Mouse (Mus musculus): ENCODE results near the gene Epor. TPM values are rescaled to one million over a fixed set of nuclear protein-coding genes. Genes with fewer than 3 reads are reported as not detected.

The Epor gene
- polyA plus RNA-seq (2014; fragmentation: Illumina TruSeq; extraction: RNeasy Lipid Tissue Mini Kit (QIAGEN cat#74804); ENCODE audit: insufficient read depth, low read depth, low replicate concordance), result 2.8 TPM

GRCm38 (mm10) chr9:21963417-21963816 is at the start of gene Epor:
TSS of gene Epor (minus strand) at chr9:21963506.

GRCm38 (mm10) chr9:22002194-22003162 is 39.2 kb upstream of the Epor start, which contains the start of the genes Ccdc151 and Prkcsh:
TSS of gene Ccdc151 (minus strand) at chr9:22002634.
TSS of gene Prkcsh (plus strand) at chr9:22002806.

GRCm38 (mm10) chr9:21989230-21990110 is 26.2 kb upstream of the Epor start, which contains the start of gene Rgl3:
TSS of gene Rgl3 (minus strand) at chr9:21989446.

GRCm38 (mm10) chr9:21955570-21956281 is 7.6 kb downstream of the Epor start, which contains the start of gene Swsap1:
TSS of gene Swsap1 (plus strand) at chr9:21955755.

GRCm38 (mm10) chr9:21936692-21937570 is 26.4 kb downstream of the Epor start, which contains the start of gene Plppr2:
TSS of gene Plppr2 (plus strand) at chr9:21937033.

GRCm38 (mm10) chr9:21927208-21927753 is 36.0 kb downstream of the Epor start, which contains the start of the genes Ccdc159 and Tmem205:
TSS of gene Ccdc159 (plus strand) at chr9:21927471.
TSS of gene Tmem205 (minus strand) at chr9:21927556.

GRCm38 (mm10) chr9:21918035-21918592 is 45.2 kb downstream of the Epor start, which contains the start of gene Rab3d:
TSS of gene Rab3d (minus strand) at chr9:21918192.

Other genes starting within 250 kb of the Epor start
- 24.1 TPM for gene Ldlr, start 240.0 kb downstream of the Epor start, polyA plus RNA-seq (2014; fragmentation: Illumina TruSeq; extraction: RNeasy Lipid Tissue Mini Kit (QIAGEN cat#74804); ENCODE audit: insufficient read depth, low read depth, low replicate concordance)
- 2.4 TPM for gene Spc24, start 203.2 kb downstream of the Epor start, polyA plus RNA-seq (2014; fragmentation: Illumina TruSeq; extraction: RNeasy Lipid Tissue Mini Kit (QIAGEN cat#74804); ENCODE audit: insufficient read depth, low read depth, low replicate concordance)
- 35.1 TPM for gene Kank2, start 164.8 kb downstream of the Epor start, polyA plus RNA-seq (2014; fragmentation: Illumina TruSeq; extraction: RNeasy Lipid Tissue Mini Kit (QIAGEN cat#74804); ENCODE audit: insufficient read depth, low read depth, low replicate concordance)
- 3.8 TPM for gene Angptl8, start 128.0 kb downstream of the Epor start, polyA plus RNA-seq (2014; fragmentation: Illumina TruSeq; extraction: RNeasy Lipid Tissue Mini Kit (QIAGEN cat#74804); ENCODE audit: insufficient read depth, low read depth, low replicate concordance)
- gene Dock6, start 110.9 kb downstream of the Epor start, polyA plus RNA-seq (2014; fragmentation: Illumina TruSeq; extraction: RNeasy Lipid Tissue Mini Kit (QIAGEN cat#74804); ENCODE audit: insufficient read depth, low read depth, low replicate concordance), result 47.0 TPM
- gene Rab3d, start 45.3 kb downstream of the Epor start, polyA plus RNA-seq (2014; fragmentation: Illumina TruSeq; extraction: RNeasy Lipid Tissue Mini Kit (QIAGEN cat#74804); ENCODE audit: insufficient read depth, low read depth, low replicate concordance), result 24.0 TPM
- gene Ccdc159, start 36.0 kb downstream of the Epor start, polyA plus RNA-seq (2014; fragmentation: Illumina TruSeq; extraction: RNeasy Lipid Tissue Mini Kit (QIAGEN cat#74804); ENCODE audit: insufficient read depth, low read depth, low replicate concordance), result 2.1 TPM
- 159 TPM for gene Tmem205, start 36.0 kb downstream of the Epor start, polyA plus RNA-seq (2014; fragmentation: Illumina TruSeq; extraction: RNeasy Lipid Tissue Mini Kit (QIAGEN cat#74804); ENCODE audit: insufficient read depth, low read depth, low replicate concordance)
- 2.7 TPM for gene Plppr2, start 26.5 kb downstream of the Epor start, polyA plus RNA-seq (2014; fragmentation: Illumina TruSeq; extraction: RNeasy Lipid Tissue Mini Kit (QIAGEN cat#74804); ENCODE audit: insufficient read depth, low read depth, low replicate concordance)
- 10.0 TPM for gene Swsap1, start 7.8 kb downstream of the Epor start, polyA plus RNA-seq (2014; fragmentation: Illumina TruSeq; extraction: RNeasy Lipid Tissue Mini Kit (QIAGEN cat#74804); ENCODE audit: insufficient read depth, low read depth, low replicate concordance)
- gene Rgl3, start 25.9 kb upstream of the Epor start, polyA plus RNA-seq (2014; fragmentation: Illumina TruSeq; extraction: RNeasy Lipid Tissue Mini Kit (QIAGEN cat#74804); ENCODE audit: insufficient read depth, low read depth, low replicate concordance), result 5.4 TPM
- gene Ccdc151, start 39.1 kb upstream of the Epor start, polyA plus RNA-seq (2014; fragmentation: Illumina TruSeq; extraction: RNeasy Lipid Tissue Mini Kit (QIAGEN cat#74804); ENCODE audit: insufficient read depth, low read depth, low replicate concordance), result 3.5 TPM
- gene Prkcsh, start 39.3 kb upstream of the Epor start, polyA plus RNA-seq (2014; fragmentation: Illumina TruSeq; extraction: RNeasy Lipid Tissue Mini Kit (QIAGEN cat#74804); ENCODE audit: insufficient read depth, low read depth, low replicate concordance), result 49.2 TPM
- gene Elavl3, start 88.5 kb upstream of the Epor start, polyA plus RNA-seq (2014; fragmentation: Illumina TruSeq; extraction: RNeasy Lipid Tissue Mini Kit (QIAGEN cat#74804); ENCODE audit: insufficient read depth, low read depth, low replicate concordance), result not detected
- gene Gm49318, start 107.8 kb upstream of the Epor start, polyA plus RNA-seq (2014; fragmentation: Illumina TruSeq; extraction: RNeasy Lipid Tissue Mini Kit (QIAGEN cat#74804); ENCODE audit: insufficient read depth, low read depth, low replicate concordance), result not detected
- 6.4 TPM for gene Zfp653, start 107.9 kb upstream of the Epor start, polyA plus RNA-seq (2014; fragmentation: Illumina TruSeq; extraction: RNeasy Lipid Tissue Mini Kit (QIAGEN cat#74804); ENCODE audit: insufficient read depth, low read depth, low replicate concordance)
- gene Ecsit, start 121.9 kb upstream of the Epor start, polyA plus RNA-seq (2014; fragmentation: Illumina TruSeq; extraction: RNeasy Lipid Tissue Mini Kit (QIAGEN cat#74804); ENCODE audit: insufficient read depth, low read depth, low replicate concordance), result 15.6 TPM
- 75.9 TPM for gene Cnn1, start 135.7 kb upstream of the Epor start, polyA plus RNA-seq (2014; fragmentation: Illumina TruSeq; extraction: RNeasy Lipid Tissue Mini Kit (QIAGEN cat#74804); ENCODE audit: insufficient read depth, low read depth, low replicate concordance)
- 186 TPM for gene Elof1, start 153.7 kb upstream of the Epor start, polyA plus RNA-seq (2014; fragmentation: Illumina TruSeq; extraction: RNeasy Lipid Tissue Mini Kit (QIAGEN cat#74804); ENCODE audit: insufficient read depth, low read depth, low replicate concordance)
- gene Acp5, start 172.2 kb upstream of the Epor start, polyA plus RNA-seq (2014; fragmentation: Illumina TruSeq; extraction: RNeasy Lipid Tissue Mini Kit (QIAGEN cat#74804); ENCODE audit: insufficient read depth, low read depth, low replicate concordance), result 33.7 TPM
- gene Pigyl, start 193.3 kb upstream of the Epor start, polyA plus RNA-seq (2014; fragmentation: Illumina TruSeq; extraction: RNeasy Lipid Tissue Mini Kit (QIAGEN cat#74804); ENCODE audit: insufficient read depth, low read depth, low replicate concordance), result 54.3 TPM
- 0.56 TPM for gene Zfp872, start 224.6 kb upstream of the Epor start, polyA plus RNA-seq (2014; fragmentation: Illumina TruSeq; extraction: RNeasy Lipid Tissue Mini Kit (QIAGEN cat#74804); ENCODE audit: insufficient read depth, low read depth, low replicate concordance)

All from lung, adult 10 weeks (tissue).